Mouse (Mus musculus) lung, embryonic 14.5 days (tissue): ENCODE measurements around the gene Sbno2. TPM values are rescaled to one million over a fixed set of nuclear protein-coding genes. Genes with fewer than 3 reads are reported as not detected.

Experiments
- ATAC-seq: fragments of 200-750 bp; cut with Nextera tagmentation; 2 replicates; pipeline ENCODE4 v1.8.0; 2017; ENCODE audit warnings: mild to moderate bottlenecking, moderate TSS enrichment, moderate library complexity; ENCODE audit not compliant: insufficient read depth
- DNase-seq: peaks from one replicate; pipeline ENCODE4 v3.0.0-alpha.2; 2015
- H3K27ac ChIP-seq: fragments of 300-500 bp; sonication (generic); 2 replicates; pipeline ENCODE4 v1.5.1; 2014; ENCODE audit warnings: low read depth, mild to moderate bottlenecking, moderate library complexity
- H3K27me3 ChIP-seq: fragments of 300-500 bp; sonication (generic); 2 replicates; pipeline ENCODE4 v1.6.1; 2014; ENCODE audit warnings: low read length, control low read depth; ENCODE audit not compliant: insufficient read depth
- H3K36me3 ChIP-seq: fragments of 300-500 bp; sonication (generic); 2 replicates; pipeline ENCODE4 v1.6.1; 2014; ENCODE audit warnings: control low read depth; ENCODE audit not compliant: insufficient read depth
- H3K4me1 ChIP-seq: fragments of 300-500 bp; sonication (generic); 2 replicates; pipeline ENCODE4 v1.6.1; 2014; ENCODE audit warnings: antibody characterized with exemption, control low read depth; ENCODE audit not compliant: insufficient read depth
- H3K4me2 ChIP-seq: fragments of 300-500 bp; sonication (generic); 2 replicates; pipeline ENCODE4 v1.6.1; 2014; ENCODE audit warnings: mild to moderate bottlenecking
- H3K4me3 ChIP-seq: fragments of 300-500 bp; sonication (generic); 2 replicates; pipeline ENCODE4 v1.5.1; 2014; ENCODE audit warnings: low read depth, low read length
- H3K9ac ChIP-seq: fragments of 300-500 bp; sonication (generic); 2 replicates; pipeline ENCODE4 v1.6.1; 2014
- H3K9me3 ChIP-seq: fragments of 300-500 bp; sonication (generic); 2 replicates; pipeline ENCODE4 v1.6.1; 2016; ENCODE audit warnings: low read depth, low read length, control low read depth
- CTCF ChIP-seq: IDR thresholded peaks from 2 replicates; pipeline ENCODE4 v1.5.1; 2016; ENCODE audit warnings: antibody characterized with exemption, low read depth
- WGBS: fragments of 180-500 bp; shearing (Covaris S2); extraction: QIAGEN DNeasy Blood & Tissue Kit; methylation state at CpG from one replicate; pipeline ENCODE4 v1.1.7; 2014; 5-methylcytosine and 5-hydroxymethylcytosine counted together
- polyA plus RNA-seq: library from polyadenylated mRNA; unstranded; fragments of >200 nt; fragmentation: Nextera tagmentation; extraction: Ambion mirVana; gene quantifications from 2 replicates; pipeline ENCODE4 v1.2.1, GENCODE M21; 2014

The Sbno2 gene
- polyA plus RNA-seq, 1 experiment from 2014 or later, result 16.3 TPM

GRCm38 (mm10) chr10:80137626-80138552, 32.5 kb upstream of the Sbno2 start:
- H3K4me2 ChIP-seq, result peak overlapping the region; percentile 98
- ATAC-seq (no peak), DNase-seq (peak; percentile 24)
- peak overlapping the region; percentile 67 for H3K4me3 ChIP-seq
- WGBS, result 5% methylated on average over 26 of the region's 33 CpGs
- H3K36me3 ChIP-seq, result 0 out of 2 replicates have a peak, but pooled peaks cover 3% of the 10 kb centered on the region
- TF ChIP-seq CTCF, result no peak
- H3K4me1 ChIP-seq, result peaks cover 7% of the 10 kb centered on the region; the same call in 1 of the 2 replicates
- peak overlapping the region; percentile 69 for H3K9ac ChIP-seq
- H3K27ac ChIP-seq, result peak overlapping the region; percentile 69
- no peaks in the 10 kb centered on the region for H3K9me3 ChIP-seq
- peaks cover 48% of the 10 kb centered on the region for H3K27me3 ChIP-seq

- TF ChIP-seq CTCF, result no peak
- WGBS, result 4% methylated on average over 29 of the region's 29 CpGs
- Histone ChIP-seq H3K36me3 (peaks cover 7% of the 10 kb centered on the region), H3K9me3 (no peaks in the 10 kb centered on the region), H3K9ac (peak overlapping the region; percentile 36), H3K4me3 (peak overlapping the region; percentile 67), H3K4me1 (peaks cover 5% of the 10 kb centered on the region; the same call in 1 of the 2 replicates), H3K27me3 (peaks cover 48% of the 10 kb centered on the region), H3K27ac (peak overlapping the region; percentile 55; the same call in 1 of the 2 replicates), H3K4me2 (peak overlapping the region; percentile 98)
- peak; percentile 50 for DNase-seq
- no peak for ATAC-seq
Observed at GRCm38 (mm10) chr10:80136952-80137625, 31.7 kb upstream of the Sbno2 start.

GRCm38 (mm10) chr10:80136179-80136951, 31.0 kb upstream of the Sbno2 start:
- Histone ChIP-seq H3K27ac (peak overlapping the region; percentile 30; the same call in 1 of the 2 replicates), H3K36me3 (peaks cover 14% of the 10 kb centered on the region), H3K9ac (peak overlapping the region; percentile 36; the same call in 1 of the 2 replicates), H3K4me2 (peak overlapping the region; percentile 98), H3K27me3 (peaks cover 48% of the 10 kb centered on the region), H3K4me1 (peaks cover 5% of the 10 kb centered on the region; the same call in 1 of the 2 replicates), H3K4me3 (peak overlapping the region; percentile 67), H3K9me3 (no peaks in the 10 kb centered on the region)
- no peak for TF ChIP-seq CTCF
- DNase-seq, result no peak
- ATAC-seq, result no peak
- WGBS, result 17% methylated on average over 49 of the region's 49 CpGs

- H3K9ac ChIP-seq, result no peak overlapping the region
- H3K4me2 ChIP-seq, result no peak overlapping the region
- H3K9me3 ChIP-seq, result no peaks in the 10 kb centered on the region
- DNase-seq (no peak), ATAC-seq (no peak)
- H3K4me1 ChIP-seq, result peaks cover 5% of the 10 kb centered on the region; the same call in 1 of the 2 replicates
- TF ChIP-seq CTCF, result no peak
- H3K36me3 ChIP-seq, result peaks cover 22% of the 10 kb centered on the region
- WGBS, result 79% methylated on average over 1 of the region's 1 CpGs
- peaks cover 48% of the 10 kb centered on the region for H3K27me3 ChIP-seq
- no peak overlapping the region for H3K4me3 ChIP-seq
- H3K27ac ChIP-seq, result no peak overlapping the region
Observed at GRCm38 (mm10) chr10:80135641-80136040, 30.3 kb upstream of the Sbno2 start.

GRCm38 (mm10) chr10:80135161-80135560, 29.8 kb upstream of the Sbno2 start:
- Histone ChIP-seq H3K27me3 (peaks cover 48% of the 10 kb centered on the region), H3K9me3 (no peaks in the 10 kb centered on the region), H3K27ac (no peak overlapping the region), H3K4me3 (no peak overlapping the region), H3K4me1 (peaks cover 5% of the 10 kb centered on the region; the same call in 1 of the 2 replicates), H3K36me3 (peaks cover 27% of the 10 kb centered on the region), H3K4me2 (no peak overlapping the region), H3K9ac (no peak overlapping the region)
- no peak for TF ChIP-seq CTCF
- ATAC-seq (no peak), DNase-seq (no peak)
- 78% methylated on average over 10 of the region's 10 CpGs for WGBS

GRCm38 (mm10) chr10:80134421-80134820, 29.1 kb upstream of the Sbno2 start:
- DNase-seq, result no peak
- 81% methylated on average over 9 of the region's 9 CpGs for WGBS
- Histone ChIP-seq H3K4me3 (no peak overlapping the region), H3K27me3 (peaks cover 43% of the 10 kb centered on the region), H3K9me3 (no peaks in the 10 kb centered on the region), H3K27ac (no peak overlapping the region), H3K36me3 (peaks cover 34% of the 10 kb centered on the region), H3K4me2 (no peak overlapping the region), H3K9ac (no peak overlapping the region), H3K4me1 (peaks cover 5% of the 10 kb centered on the region; the same call in 1 of the 2 replicates)
- no peak for TF ChIP-seq CTCF
- no peak for ATAC-seq
